Mouse (Mus musculus) kidney, postnatal 0 days (tissue): ENCODE results near the gene Scin. TPM values are rescaled to one million over a fixed set of nuclear protein-coding genes. Genes with fewer than 3 reads are reported as not detected.

Experiments used
- ATAC-seq: fragments of 200-750 bp; cut with Nextera tagmentation; replicated peaks from 2 replicates; pipeline ENCODE4 v1.8.0; 2017; ENCODE audit warnings: low read depth, moderate number of reproducible peaks, moderate TSS enrichment, moderate library complexity; ENCODE audit not compliant: low FRiP score
- DNase-seq: peaks from one replicate; pipeline ENCODE4 v3.0.0-alpha.2; 2016; ENCODE audit warnings: low spot score
- H3K27ac ChIP-seq: fragments of 300-500 bp; sonication (generic); 2 replicates; pipeline ENCODE4 v1.5.1; 2014; ENCODE audit warnings: mild to moderate bottlenecking
- H3K27me3 ChIP-seq: fragments of 300-500 bp; sonication (generic); 2 replicates; pipeline ENCODE4 v1.6.1; 2014; ENCODE audit warnings: low read length, mixed read lengths; ENCODE audit not compliant: insufficient read depth
- H3K36me3 ChIP-seq: fragments of 300-500 bp; sonication (generic); 2 replicates; pipeline ENCODE4 v1.6.1; 2014; ENCODE audit warnings: low read length, mixed read lengths; ENCODE audit not compliant: insufficient read depth
- H3K4me1 ChIP-seq: fragments of 300-500 bp; sonication (generic); replicated peaks from 2 replicates; pipeline ENCODE4 v1.6.1; 2014; ENCODE audit warnings: antibody characterized with exemption, low read length, mixed read lengths; ENCODE audit not compliant: insufficient read depth
- H3K4me2 ChIP-seq: fragments of 300-500 bp; sonication (generic); 2 replicates; pipeline ENCODE4 v1.6.1; 2014; ENCODE audit warnings: mild to moderate bottlenecking, low read length, moderate library complexity, mixed read lengths
- H3K4me3 ChIP-seq: fragments of 300-500 bp; sonication (generic); replicated peaks from 2 replicates; pipeline ENCODE4 v1.5.1; 2014; ENCODE audit warnings: low read depth, low read length
- H3K9ac ChIP-seq: fragments of 300-500 bp; sonication (generic); 2 replicates; pipeline ENCODE4 v1.6.1; 2014; ENCODE audit warnings: low read depth, low read length
- H3K9me3 ChIP-seq: fragments of 300-500 bp; sonication (generic); replicated peaks from 2 replicates; pipeline ENCODE4 v1.6.1; 2016; ENCODE audit warnings: low read length, inconsistent platforms, mixed read lengths
- CTCF ChIP-seq: IDR thresholded peaks from 2 replicates; pipeline ENCODE4 v1.5.1; 2016; ENCODE audit warnings: antibody characterized with exemption, low read depth, mild to moderate bottlenecking, moderate library complexity
- WGBS: fragments of 180-500 bp; shearing (Covaris S2); extraction: QIAGEN DNeasy Blood & Tissue Kit; methylation state at CpG from one replicate; pipeline ENCODE4 v1.1.7; 2014; 5-methylcytosine and 5-hydroxymethylcytosine counted together
- polyA plus RNA-seq: library from polyadenylated mRNA; unstranded; fragments of >200 nt; fragmentation: Nextera tagmentation; extraction: Ambion mirVana; gene quantifications from 2 replicates; pipeline ENCODE4 v1.2.1, GENCODE M21; 2015

Scin gene
- polyA plus RNA-seq, 1 experiment from 2014 or later: 60.9 TPM

- H3K4me2 ChIP-seq: no peak overlapping the region
- H3K9ac ChIP-seq: no peak overlapping the region
- no peaks in the 10 kb centered on the region for H3K9me3 ChIP-seq
- TF ChIP-seq CTCF: peak; percentile 84
- WGBS: 40% methylated on average over 6 of the region's 6 CpGs
- no peak overlapping the region for H3K27ac ChIP-seq
- H3K27me3 ChIP-seq: no peaks in the 10 kb centered on the region
- DNase-seq (peak; percentile 82), ATAC-seq (no peak; the same call in 1 of the 2 replicates)
- H3K4me3 ChIP-seq: no peak overlapping the region
- H3K36me3 ChIP-seq: no peaks in the 10 kb centered on the region
- no peaks in the 10 kb centered on the region for H3K4me1 ChIP-seq
These were observed 51.4 kb downstream of the Scin start for GRCm38 (mm10) chr12:40082453-40083238.

- WGBS: 73% methylated on average over 5 of the region's 5 CpGs
- Histone ChIP-seq H3K4me3 (no peak overlapping the region), H3K4me1 (no peaks in the 10 kb centered on the region), H3K27ac (no peak overlapping the region), H3K4me2 (no peak overlapping the region), H3K27me3 (no peaks in the 10 kb centered on the region), H3K36me3 (no peaks in the 10 kb centered on the region), H3K9ac (no peak overlapping the region), H3K9me3 (no peaks in the 10 kb centered on the region)
- no peak for TF ChIP-seq CTCF
- no peak for ATAC-seq
- no peak for DNase-seq
These were observed 52.0 kb downstream of the Scin start for GRCm38 (mm10) chr12:40082048-40082447.

DNA sequence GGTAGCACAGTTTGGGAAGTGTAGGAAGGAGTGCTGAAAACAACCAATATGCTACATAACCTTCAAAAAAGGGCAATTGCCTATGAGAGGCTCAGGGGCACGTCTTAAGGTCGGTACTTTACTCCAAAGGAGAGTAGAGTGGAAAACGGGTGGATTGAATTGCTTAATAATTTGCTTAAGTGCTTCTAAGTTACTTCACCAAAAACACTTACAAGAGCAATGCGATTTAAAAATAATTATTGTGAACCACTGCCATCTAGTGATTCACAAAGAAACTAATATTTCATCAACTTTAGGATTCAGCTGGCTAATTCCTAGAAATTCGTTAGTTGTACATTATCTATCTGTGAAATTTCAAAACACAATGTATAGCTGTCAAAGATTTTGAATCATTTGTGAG is 60.4 kb downstream of the Scin start:
- no peak for ATAC-seq
- Histone ChIP-seq H3K4me2 (no peak overlapping the region), H3K4me3 (no peak overlapping the region), H3K4me1 (no peaks in the 10 kb centered on the region), H3K27me3 (no peaks in the 10 kb centered on the region), H3K9me3 (no peaks in the 10 kb centered on the region), H3K27ac (no peak overlapping the region), H3K36me3 (no peaks in the 10 kb centered on the region), H3K9ac (no peak overlapping the region)
- 50% methylated on average over 5 of the region's 5 CpGs for WGBS
- peak; percentile 54 for DNase-seq
- peak; percentile 51 for TF ChIP-seq CTCF

- Histone ChIP-seq H3K4me3 (no peak overlapping the region), H3K4me2 (no peak overlapping the region), H3K27me3 (no peaks in the 10 kb centered on the region), H3K27ac (no peak overlapping the region), H3K36me3 (no peaks in the 10 kb centered on the region), H3K9ac (no peak overlapping the region), H3K4me1 (no peaks in the 10 kb centered on the region), H3K9me3 (no peaks in the 10 kb centered on the region)
- TF ChIP-seq CTCF: no peak
- ATAC-seq (no peak), DNase-seq (no peak)
- 57% methylated on average over 1 of the region's 1 CpGs for WGBS
These were observed 87.0 kb downstream of the Scin start for GRCm38 (mm10) chr12:40047024-40047423.

DNA sequence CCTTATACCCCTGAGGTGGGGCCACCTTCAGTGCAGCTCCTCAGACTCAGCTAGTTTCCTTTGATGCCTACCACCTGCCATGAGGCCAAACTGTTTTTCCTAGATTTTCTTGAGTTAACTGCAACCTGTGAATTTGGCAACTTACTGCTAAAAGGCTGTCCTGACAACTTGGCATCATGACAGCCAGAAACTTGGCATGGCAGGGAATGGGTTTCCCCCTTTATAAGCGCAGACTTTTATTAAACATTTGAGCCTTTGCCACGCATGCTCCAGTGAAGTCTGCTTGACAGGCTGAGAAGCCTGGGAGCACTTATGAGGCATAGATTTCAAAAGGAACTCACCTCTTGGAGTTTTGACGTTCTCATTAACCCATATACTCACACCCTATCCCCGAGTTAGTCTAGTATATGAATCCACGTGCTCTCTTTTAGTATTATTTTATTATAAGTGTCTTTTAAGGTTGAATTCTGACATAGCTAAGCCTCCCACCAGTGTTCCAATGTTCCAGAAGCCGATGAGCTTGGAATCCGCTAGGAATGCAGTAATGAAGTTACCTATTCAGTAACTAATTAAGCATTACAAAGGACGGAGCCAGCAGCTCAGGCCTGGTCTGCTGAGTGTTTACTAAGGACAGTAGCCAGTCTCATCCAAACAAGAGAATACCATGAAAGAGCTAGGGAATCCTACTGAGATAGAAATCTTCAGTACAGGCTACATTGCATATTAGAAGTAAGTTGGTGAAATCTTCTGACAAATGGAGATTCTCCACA is 90.0 kb downstream of the Scin start:
- Histone ChIP-seq H3K36me3 (no peaks in the 10 kb centered on the region), H3K27me3 (no peaks in the 10 kb centered on the region), H3K27ac (no peak overlapping the region), H3K4me2 (no peak overlapping the region), H3K4me1 (no peaks in the 10 kb centered on the region), H3K9ac (no peak overlapping the region), H3K4me3 (no peak overlapping the region), H3K9me3 (no peaks in the 10 kb centered on the region)
- no peak for TF ChIP-seq CTCF
- WGBS: 78% methylated on average over 8 of the region's 8 CpGs
- ATAC-seq (no peak), DNase-seq (no peak)

DNA sequence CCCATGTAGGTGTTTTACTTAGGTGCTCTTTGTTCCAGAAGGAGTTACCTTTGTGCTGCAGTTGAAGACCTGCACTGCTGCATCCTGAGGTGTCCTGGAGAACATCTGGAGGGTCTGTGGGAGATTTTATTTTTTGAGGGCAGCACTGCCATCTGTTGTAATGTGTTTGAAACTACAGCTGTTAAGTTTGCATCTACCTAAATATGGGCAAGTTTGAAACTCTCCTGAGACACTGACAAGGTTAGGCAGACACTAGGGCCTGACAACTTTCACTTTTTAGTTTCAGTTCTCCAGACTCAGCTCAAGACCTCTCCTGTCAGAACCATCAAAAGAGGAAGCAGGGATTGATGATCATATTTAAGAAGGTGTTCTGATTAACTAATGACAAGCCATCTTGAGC is 94.0 kb downstream of the Scin start:
- Histone ChIP-seq H3K4me2 (no peak overlapping the region), H3K9me3 (no peaks in the 10 kb centered on the region), H3K4me3 (no peak overlapping the region), H3K36me3 (no peaks in the 10 kb centered on the region), H3K27me3 (no peaks in the 10 kb centered on the region), H3K4me1 (no peaks in the 10 kb centered on the region), H3K27ac (no peak overlapping the region), H3K9ac (no peak overlapping the region)
- DNase-seq: peak; percentile 71
- ATAC-seq: no peak
- peak; percentile 73 for TF ChIP-seq CTCF
